Comparison of ENCODE assay signal across 8 mouse cellular contexts in genomic region chr2:28205870-28206421, GRCm38 (mm10). TPM values are rescaled to one million over a fixed set of nuclear protein-coding genes. Genes with fewer than 3 reads are reported as not detected.
DNase-seq lines count a peak whose midpoint lies in the region; ATAC-seq and TF ChIP-seq lines count a peak whose summit lies in the region.

No protein-coding gene starts in this region.

- DNase-seq in retina, postnatal 1 day: peak; percentile 57
- no peak for DNase-seq in retina, embryonic 14.5 days (ENCODE audit: low spot score)
- DNase-seq in limb, embryonic 14.5 days (ENCODE audit: low spot score): no peak
- DNase-seq in layer of hippocampus, postnatal 36 days: no peak
- no peak for DNase-seq in right cerebral cortex, postnatal 4 days

- H3K4me1 ChIP-seq in cortical plate, adult 2 months (ENCODE audit: control insufficient read depth, insufficient read depth, low read length): peaks cover 11% of the 10 kb centered on the region
- H3K4me1 ChIP-seq in heart, embryonic 15.5 days (replicated peaks): peaks cover 23% of the 10 kb centered on the region
- peaks cover 14% of the 10 kb centered on the region for H3K4me1 ChIP-seq in limb, embryonic 14.5 days (ENCODE audit: control insufficient read depth, insufficient read depth, low read length)
- peaks cover 50% of the 10 kb centered on the region for H3K4me1 ChIP-seq in neural tube, embryonic 12.5 days

- no peak for ATAC-seq in heart, embryonic 15.5 days (replicated peaks; ENCODE audit: insufficient number of reproducible peaks, insufficient read depth, low FRiP score, low read depth)
- ATAC-seq in limb, embryonic 14.5 days (ENCODE audit: low FRiP score, low read depth): peak; percentile 20; the same call in 1 of the 2 replicates
- 0 out of 2 replicates have a peak, but pooled peaks have one; percentile 14 for ATAC-seq in neural tube, embryonic 12.5 days (ENCODE audit: low FRiP score, low read depth)

- H3K27ac ChIP-seq in cortical plate, adult 2 months (ENCODE audit: insufficient read depth, low read length): peak overlapping the region; percentile 92
- H3K27ac ChIP-seq in heart, embryonic 15.5 days: no peak overlapping the region
- no peak overlapping the region for H3K27ac ChIP-seq in limb, embryonic 14.5 days (replicated peaks; ENCODE audit: low read depth, low read length)
- H3K27ac ChIP-seq in neural tube, embryonic 12.5 days: 0 out of 2 replicates have a peak overlapping the region, but pooled peaks have one; percentile 42

- under 1% methylated on average over 39 of the region's 51 CpGs for WGBS in heart, embryonic 15.5 days
- 0% methylated on average over 19 of the region's 51 CpGs for WGBS in limb, embryonic 14.5 days
- under 1% methylated on average over 50 of the region's 51 CpGs for WGBS in neural tube, embryonic 12.5 days

- H3K27me3 ChIP-seq in heart, embryonic 15.5 days: peaks cover 70% of the 10 kb centered on the region
- H3K27me3 ChIP-seq in limb, embryonic 14.5 days (ENCODE audit: control insufficient read depth, insufficient read depth, low read length): no peaks in the 10 kb centered on the region
- peaks cover 8% of the 10 kb centered on the region; the same call in 1 of the 2 replicates for H3K27me3 ChIP-seq in neural tube, embryonic 12.5 days (replicated peaks)

- peak overlapping the region; percentile 71 for H3K9ac ChIP-seq in heart, embryonic 15.5 days
- H3K9ac ChIP-seq in limb, embryonic 14.5 days (ENCODE audit: low read depth, low read length, severe bottlenecking): peak overlapping the region; percentile 76
- H3K9ac ChIP-seq in neural tube, embryonic 12.5 days: peak overlapping the region; percentile 72

- no peaks in the 10 kb centered on the region for H3K36me3 ChIP-seq in heart, embryonic 15.5 days
- no peaks in the 10 kb centered on the region for H3K36me3 ChIP-seq in limb, embryonic 14.5 days (ENCODE audit: control insufficient read depth, insufficient read depth, low read length)
- 0 out of 2 replicates have a peak, but pooled peaks cover 3% of the 10 kb centered on the region for H3K36me3 ChIP-seq in neural tube, embryonic 12.5 days

- no peak for TF ChIP-seq POLR2A in cortical plate, adult 2 months (IDR thresholded peaks at IDR 0.05; ENCODE audit: extremely low read depth, insufficient read depth, low read length)
- no peak for TF ChIP-seq POLR2A in limb, embryonic 14.5 days (IDR thresholded peaks at IDR 0.05; ENCODE audit: borderline replicate concordance, extremely low read depth, insufficient read depth, insufficient read length)

- no peaks in the 10 kb centered on the region for H3K9me3 ChIP-seq in heart, embryonic 15.5 days (replicated peaks)
- H3K9me3 ChIP-seq in limb, embryonic 14.5 days (ENCODE audit: control insufficient read depth, low read length): no peaks in the 10 kb centered on the region
- H3K9me3 ChIP-seq in neural tube, embryonic 12.5 days: no peaks in the 10 kb centered on the region

- H3K4me2 ChIP-seq in heart, embryonic 15.5 days: peak overlapping the region; percentile 99
- H3K4me2 ChIP-seq in limb, embryonic 14.5 days (replicated peaks; ENCODE audit: low read depth, low read length, severe bottlenecking): peak overlapping the region; percentile 98
- peak overlapping the region; percentile 98 for H3K4me2 ChIP-seq in neural tube, embryonic 12.5 days (replicated peaks)

- peak overlapping the region; percentile 95 for H3K4me3 ChIP-seq in cortical plate, adult 2 months (ENCODE audit: insufficient read depth, low read length)
- peak overlapping the region; percentile 62 for H3K4me3 ChIP-seq in heart, embryonic 15.5 days
- peak overlapping the region; percentile 61 for H3K4me3 ChIP-seq in limb, embryonic 14.5 days (replicated peaks; ENCODE audit: low read length)
- peak overlapping the region; percentile 57 for H3K4me3 ChIP-seq in neural tube, embryonic 12.5 days

- no peak for TF ChIP-seq CTCF in cortical plate, adult 2 months (IDR thresholded peaks at IDR 0.05; ENCODE audit: extremely low read depth, insufficient read depth, low read length)

RNA-seq across cellular contexts. Expression of gene Olfm1, which starts 13.2 kb away (rescaled TPM):
- 1,426 and 1,489 TPM in 2 replicates for polyA plus RNA-seq in cortical plate, adult 2 months (2012; rRNA removed)
- polyA plus RNA-seq in heart, embryonic 15.5 days (2015; fragmentation: Nextera tagmentation; extraction: Ambion mirVana): 6.9 and 11.5 TPM in 2 replicates
- 42.1 and 45.2 TPM in 2 replicates for polyA plus RNA-seq in limb, embryonic 14.5 days (2012; rRNA removed)
- 24.6 and 32.6 TPM in 2 replicates for polyA plus RNA-seq in limb, embryonic 14.5 days (2014; fragmentation: Nextera tagmentation; extraction: Ambion mirVana)
- 171 and 188 TPM in 2 replicates for polyA plus RNA-seq in neural tube, embryonic 12.5 days (2016; fragmentation: Nextera tagmentation; extraction: Ambion mirVana)
- total RNA-seq in layer of hippocampus, postnatal 36 days (2021): 1,000 to 10,000 TPM; 1,684 to 1,758 TPM

Comparison
In these comparisons a context has a peak if more than half of its experiments do, and no peak if none do; other contexts are left out.
1. H3K27ac ChIP-seq: peak in cortical plate, adult 2 months (single experiment) and neural tube, embryonic 12.5 days (single experiment); none in heart, embryonic 15.5 days (single experiment) and limb, embryonic 14.5 days (single experiment).
2. Peak in every context shown above with its lines, with median percentiles within 50 percentile points of each other: H3K4me3 ChIP-seq, H3K4me2 ChIP-seq and H3K9ac ChIP-seq.